Mouse (Mus musculus) MEL (cell line): ENCODE data around the gene Gm42791. TPM values are rescaled to one million over a fixed set of nuclear protein-coding genes. Genes with fewer than 3 reads are reported as not detected.
A peak's percentile ranks its signal among the peaks of the same experiment; 100 is the strongest.

Source experiments
- DNase-seq: peaks from one replicate; pipeline ENCODE4 v3.0.0; 2011; ENCODE audit warnings: low read depth, low spot score
- H3K27ac ChIP-seq: 2 replicates; pipeline ENCODE4 v1.5.1; 2012; ENCODE audit warnings: low read depth, mild to moderate bottlenecking, control low read depth, low read length, moderate library complexity; ENCODE audit not compliant: control insufficient read depth
- H3K27me3 ChIP-seq, 2 experiments: fragments of 150-350 bp in 1 of 2; sonication (generic) in 1 of 2; 2 replicates each; pipeline ENCODE4 v1.6.1; 2012; ENCODE audit warnings: low read length in 2 of 2, mild to moderate bottlenecking in 2 of 2, improper control_type of control experiment in 1 of 2, moderate library complexity in 1 of 2; ENCODE audit not compliant: insufficient read depth in 2 of 2, control insufficient read depth in 1 of 2
- H3K36me3 ChIP-seq, 2 experiments: 2 replicates each; pipeline ENCODE4 v1.6.1; 2012 to 2014; ENCODE audit warnings: low read length in 2 of 2, improper control_type of control experiment in 1 of 2, inconsistent platforms in 1 of 2, mild to moderate bottlenecking in 1 of 2; ENCODE audit not compliant: insufficient read depth in 2 of 2, control insufficient read depth in 1 of 2
- H3K4me1 ChIP-seq, 2 experiments: fragments of 150-350 bp in 1 of 2; sonication (generic) in 1 of 2; 2 replicates each; pipeline ENCODE4 v1.6.1; 2012; ENCODE audit warnings: low read length in 2 of 2, improper control_type of control experiment in 1 of 2, mild to moderate bottlenecking in 1 of 2; ENCODE audit not compliant: insufficient read depth in 2 of 2, control insufficient read depth in 1 of 2
- H3K4me3 ChIP-seq, 2 experiments: fragments of 150-350 bp in 1 of 2; sonication (generic) in 1 of 2; 2 replicates each; pipeline ENCODE4 v1.5.1; 2012; ENCODE audit warnings: low read depth in 2 of 2, low read length in 2 of 2, mild to moderate bottlenecking in 2 of 2, moderate library complexity in 2 of 2, control low read depth in 1 of 2, improper control_type of control experiment in 1 of 2; ENCODE audit not compliant: control insufficient read depth in 1 of 2, insufficient read depth in 1 of 2
- H3K79me2 ChIP-seq: 2 replicates; pipeline ENCODE4 v1.6.1; 2012; ENCODE audit warnings: mild to moderate bottlenecking, low read length, moderate library complexity; ENCODE audit not compliant: control insufficient read depth, poor library complexity, insufficient read depth
- H3K9ac ChIP-seq: 2 replicates; pipeline ENCODE4 v1.6.1; 2012; ENCODE audit warnings: low read depth, mild to moderate bottlenecking, control low read depth, low read length, moderate library complexity; ENCODE audit not compliant: control insufficient read depth, poor library complexity, severe bottlenecking
- H3K9me3 ChIP-seq: fragments of 150-350 bp; sonication (generic); replicated peaks from 2 replicates; pipeline ENCODE4 v1.6.1; 2012; ENCODE audit warnings: mild to moderate bottlenecking, low read length, improper control_type of control experiment, moderate library complexity; ENCODE audit not compliant: insufficient read depth
- BHLHE40 ChIP-seq: IDR thresholded peaks from 2 replicates; pipeline ENCODE4 v1.6.1; 2012; ENCODE audit warnings: low read depth, mild to moderate bottlenecking, inconsistent platforms, low read length, improper control_type of control experiment, borderline replicate concordance
- CHD1 ChIP-seq: IDR thresholded peaks from 2 replicates; pipeline ENCODE4 v1.6.1; 2012; ENCODE audit warnings: low read depth, mild to moderate bottlenecking, inconsistent platforms, low read length, improper control_type of control experiment
- ETS1 ChIP-seq: IDR thresholded peaks from 2 replicates; pipeline ENCODE4 v1.6.1; 2012; ENCODE audit warnings: low read depth, mild to moderate bottlenecking, inconsistent platforms, low read length, improper control_type of control experiment, moderate library complexity
- HCFC1 ChIP-seq: IDR thresholded peaks from 2 replicates; pipeline ENCODE4 v1.6.1; 2012; ENCODE audit warnings: low read depth, mild to moderate bottlenecking, inconsistent platforms, low read length, improper control_type of control experiment, moderate library complexity
- JUND ChIP-seq: IDR thresholded peaks from 2 replicates; pipeline ENCODE4 v1.6.1; 2011; ENCODE audit warnings: low read depth, mild to moderate bottlenecking, improper control_type of control experiment, low read length
- KAT2A ChIP-seq: conservative IDR thresholded peaks from 2 replicates; pipeline ENCODE4 v1.6.1; 2012; ENCODE audit warnings: low read depth, low read length, improper control_type of control experiment, inconsistent platforms
- MAX ChIP-seq: IDR thresholded peaks from 2 replicates; pipeline ENCODE4 v1.6.1; 2011; ENCODE audit warnings: low read length, improper control_type of control experiment
- MXI1 ChIP-seq: IDR thresholded peaks from 2 replicates; pipeline ENCODE4 v1.6.1; 2011; ENCODE audit warnings: mild to moderate bottlenecking, low read depth, low read length, improper control_type of control experiment
- NELFE ChIP-seq: IDR thresholded peaks from 2 replicates; pipeline ENCODE4 v1.6.1; 2011; ENCODE audit warnings: low read depth, low read length, improper control_type of control experiment
- NRF1 ChIP-seq: IDR thresholded peaks from 2 replicates; pipeline ENCODE4 v1.6.1; 2014; ENCODE audit warnings: low read depth, mild to moderate bottlenecking, inconsistent platforms, low read length, improper control_type of control experiment, moderate library complexity; ENCODE audit not compliant: poor library complexity, insufficient read depth, severe bottlenecking
- POLR2A ChIP-seq, 2 experiments: IDR thresholded peaks; 2 replicates each; pipeline ENCODE4 v1.6.1; 2011 to 2012; ENCODE audit warnings: low read length in 2 of 2, mild to moderate bottlenecking in 2 of 2, control low read depth in 1 of 2, improper control_type of control experiment in 1 of 2, low read depth in 1 of 2, moderate library complexity in 1 of 2; ENCODE audit not compliant: control insufficient read depth in 1 of 2, insufficient read depth in 1 of 2, poor library complexity in 1 of 2
- POLR2AphosphoS2 ChIP-seq: IDR thresholded peaks from 2 replicates; pipeline ENCODE4 v1.6.1; 2011; ENCODE audit warnings: low read length, improper control_type of control experiment
- RAD21 ChIP-seq: IDR thresholded peaks from 2 replicates; pipeline ENCODE4 v1.6.1; 2011; ENCODE audit warnings: mild to moderate bottlenecking, low read depth, low read length, improper control_type of control experiment
- SMC3 ChIP-seq: IDR thresholded peaks from 2 replicates; pipeline ENCODE4 v1.6.1; 2011; ENCODE audit warnings: low read depth, low read length, improper control_type of control experiment
- TAL1 ChIP-seq: IDR thresholded peaks from 2 replicates; pipeline ENCODE4 v1.6.1; 2012; ENCODE audit warnings: mild to moderate bottlenecking, inconsistent platforms, low read length, moderate library complexity, mixed read lengths
- TBP ChIP-seq: IDR thresholded peaks from 2 replicates; pipeline ENCODE4 v1.8.0; 2011; ENCODE audit warnings: low read depth, low read length, improper control_type of control experiment
- TCF12 ChIP-seq: IDR thresholded peaks from 2 replicates; pipeline ENCODE4 v1.6.1; 2014; ENCODE audit warnings: low read depth, mild to moderate bottlenecking, inconsistent platforms, low read length, improper control_type of control experiment, moderate library complexity
- UBTF ChIP-seq: IDR thresholded peaks from 2 replicates; pipeline ENCODE4 v1.6.1; 2012; ENCODE audit warnings: low read depth, mild to moderate bottlenecking, inconsistent platforms, low read length, improper control_type of control experiment, moderate library complexity, borderline replicate concordance; ENCODE audit not compliant: insufficient read depth
- USF2 ChIP-seq, 2 experiments: IDR thresholded peaks; 2 replicates each; pipeline ENCODE4 v1.6.1; 2011 to 2012; ENCODE audit warnings: improper control_type of control experiment in 2 of 2, low read length in 2 of 2, borderline replicate concordance in 1 of 2, inconsistent platforms in 1 of 2, low read depth in 1 of 2, mild to moderate bottlenecking in 1 of 2; ENCODE audit not compliant: insufficient read depth in 1 of 2
- ZKSCAN1 ChIP-seq: IDR thresholded peaks from 2 replicates; pipeline ENCODE4 v1.6.1; 2012; ENCODE audit warnings: low read depth, mild to moderate bottlenecking, inconsistent platforms, low read length, improper control_type of control experiment, moderate library complexity
- ZMIZ1 ChIP-seq: IDR thresholded peaks from 2 replicates; pipeline ENCODE4 v1.6.1; 2012; ENCODE audit warnings: low read depth, mild to moderate bottlenecking, inconsistent platforms, low read length, improper control_type of control experiment, moderate library complexity
- polyA plus RNA-seq, 2 experiments: library from polyadenylated mRNA; stranded (reverse) in 1 of 2; unstranded in 1 of 2; fragments of >175 nt in 1 of 2; fragments of >200 nt in 1 of 2; gene quantifications; 2 replicates each; pipeline versions ENCODE4 v1.2.1 to v1.2.4; 2012; ENCODE audit warnings: low replicate concordance in 2 of 2, low read depth in 1 of 2; ENCODE audit not compliant: insufficient read length in 2 of 2, insufficient read depth in 1 of 2, missing spikeins in 1 of 2
- total RNA-seq: library from RNA; depleted of rRNA; stranded (reverse); fragments of 300-350 nt; gene quantifications from 2 replicates; pipeline ENCODE4 v1.2.3, GENCODE M21; 2012

The Gm42791 gene
- total and polyA plus RNA-seq, 3 experiments = 1.2 to 2.1 TPM; not detected in 1

DNA sequence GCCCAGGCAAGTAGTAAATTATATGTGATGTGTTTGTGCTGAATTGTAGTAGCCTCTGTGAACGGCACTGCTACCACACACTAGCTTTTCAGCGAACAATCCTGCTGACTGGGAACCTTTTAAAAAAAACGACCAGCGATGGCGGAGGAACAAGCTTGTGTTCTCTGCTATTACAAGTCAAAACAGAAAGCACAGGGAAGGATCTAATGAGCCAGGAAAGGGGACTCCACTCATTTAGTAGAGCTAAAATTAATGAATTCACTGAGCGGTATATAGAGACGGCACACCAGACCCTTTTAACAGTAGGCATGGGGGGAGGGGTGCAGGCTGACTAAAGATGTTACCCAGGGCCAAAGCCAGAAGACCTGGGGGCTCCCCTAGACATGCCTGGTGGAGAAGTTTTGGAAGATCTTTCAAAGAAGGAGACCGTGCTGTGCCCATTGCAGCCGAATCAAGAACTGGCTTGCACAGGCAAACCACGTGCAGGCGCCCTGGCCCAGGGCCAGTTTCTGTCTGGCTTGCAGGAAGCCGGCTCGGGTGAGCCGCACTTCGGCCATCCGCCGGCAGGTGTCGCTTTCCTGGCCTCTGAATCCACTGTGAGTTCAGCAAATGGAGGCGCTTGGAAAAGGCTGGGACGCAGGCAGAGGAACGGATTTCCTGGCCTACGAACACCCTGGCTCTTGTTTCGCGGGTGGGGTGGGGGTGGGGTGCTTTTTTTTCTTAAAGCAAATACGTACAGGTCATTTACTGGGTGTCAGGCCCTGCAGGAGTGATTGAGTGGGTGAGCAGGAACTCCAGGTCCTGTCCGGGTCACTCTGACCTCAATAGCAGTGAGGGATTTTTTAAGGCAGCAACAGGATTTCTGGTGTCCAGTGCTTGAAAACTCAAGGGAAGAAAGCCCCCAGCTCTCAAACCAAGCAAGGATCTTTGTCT, 11.7 kb upstream of the Gm42791 start (continued):
- TF ChIP-seq USF2 (IDR thresholded peaks at IDR 0.05; ENCODE audit: borderline replicate concordance in 1 of 2, insufficient read depth in 1 of 2, low read depth in 1 of 2, low read length in 2 of 2) (peak in 1 of 2 experiments; percentile 84; a peak in 2 of 4 replicates), POLR2AphosphoS2 (peak; percentile 74), TCF12 (peak; percentile 66), TAL1 (no peak), NELFE (peak; percentile 54; the same call in 1 of the 2 replicates)

DNA sequence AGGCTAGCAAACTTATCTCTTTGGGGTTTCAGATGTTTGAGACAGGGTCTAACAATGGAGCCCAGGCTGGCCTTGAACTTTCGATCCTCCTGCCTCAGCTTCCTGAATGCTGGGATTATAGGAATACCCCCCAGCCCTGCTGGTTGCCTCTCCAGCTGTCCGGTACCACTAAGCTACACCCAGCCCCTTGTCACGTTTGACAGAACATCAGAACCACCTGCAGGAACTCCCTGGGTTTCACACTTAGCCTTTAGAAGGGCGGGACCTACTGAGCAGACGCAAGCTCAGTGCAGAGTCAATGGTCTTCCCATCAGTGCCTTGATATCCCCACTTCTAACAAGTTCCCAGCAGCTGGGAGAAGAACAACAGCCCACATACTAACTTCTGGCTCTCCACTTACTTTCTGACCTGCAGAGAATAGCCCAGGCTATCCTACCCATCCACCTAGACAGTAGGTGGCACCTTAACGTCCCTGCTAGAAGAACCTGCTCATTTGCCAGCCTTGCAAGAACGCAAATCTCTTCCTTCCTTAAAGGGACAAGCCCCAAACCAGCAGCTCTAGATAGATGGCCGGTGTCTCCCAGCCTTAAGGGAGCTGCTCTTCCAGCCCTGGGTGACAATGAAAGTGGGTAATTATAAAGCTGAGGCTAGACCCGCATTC, 10.9 kb upstream of the Gm42791 start:
- Histone ChIP-seq H3K4me3 (peak overlapping the region; percentile 54 to 57), H3K36me3 (peaks cover 0 to 6% of the 10 kb centered on the region in 2 experiments; a peak in 2 of 4 replicates)
- peak; percentile 83 for DNase-seq
- TF ChIP-seq MXI1 (no peak), NRF1 (peak; percentile 38; the same call in 1 of the 2 replicates), ZMIZ1 (no peak), HCFC1 (0 out of 2 replicates have a peak, but pooled peaks have one; percentile 34), TBP (no peak), POLR2A (IDR thresholded peaks at IDR 0.05; ENCODE audit: control insufficient read depth in 1 of 2, insufficient read depth in 1 of 2, low read depth in 1 of 2, low read length in 2 of 2, poor library complexity in 1 of 2) (no peak), BHLHE40 (no peak), UBTF (no peak), SMC3 (peak; percentile 9; the same call in 1 of the 2 replicates), CHD1 (no peak), ETS1 (no peak; the same call in 1 of the 2 replicates), USF2 (IDR thresholded peaks at IDR 0.05; ENCODE audit: borderline replicate concordance in 1 of 2, insufficient read depth in 1 of 2, low read depth in 1 of 2, low read length in 2 of 2) (no peak), JUND (no peak), RAD21 (no peak), ZKSCAN1 (no peak), KAT2A (no peak), MAX (no peak; the same call in 1 of the 2 replicates)
- TF ChIP-seq, all 39 proteins: peak for 3
- H3K27me3 ChIP-seq = no peaks in the 10 kb centered on the region
- H3K9me3 ChIP-seq = no peaks in the 10 kb centered on the region
- H3K9ac ChIP-seq = peak overlapping the region; percentile 65
- peaks cover 5 to 13% of the 10 kb centered on the region in 2 experiments for H3K4me1 ChIP-seq
- no peaks in the 10 kb centered on the region for H3K79me2 ChIP-seq
- H3K27ac ChIP-seq = peak overlapping the region; percentile 29; the same call in 1 of the 2 replicates
